Mouse (Mus musculus): ENCODE measurements around the gene Rasal2. TPM values are rescaled to one million over a fixed set of nuclear protein-coding genes. Genes with fewer than 3 reads are reported as not detected.
A peak's percentile ranks its signal among the peaks of the same experiment; 100 is the strongest.

Gene Rasal2
- polyA plus RNA-seq, 1 experiment from 2014 or later: 6.9 TPM

- 51% methylated on average over 8 of the region's 8 CpGs for WGBS
- ATAC-seq (ENCODE audit: low FRiP score, low TSS enrichment): no peak
- H3K4me2 ChIP-seq (replicated peaks; ENCODE audit: low read depth, low read length): no peak overlapping the region
Measured at GRCm38 (mm10) chr1:157425741-157426427, 13.5 kb upstream of the Rasal2 start.

GRCm38 (mm10) chr1:157417861-157418260 is 5.5 kb upstream of the Rasal2 start:
- no peaks in the 10 kb centered on the region for H3K27me3 ChIP-seq (ENCODE audit: insufficient read depth, low read length)
- no peak for ATAC-seq (ENCODE audit: low FRiP score, low TSS enrichment)
- H3K27ac ChIP-seq (ENCODE audit: low read length): peak overlapping the region; percentile 51
- 59% methylated on average over 7 of the region's 7 CpGs for WGBS
- H3K4me2 ChIP-seq (replicated peaks; ENCODE audit: low read depth, low read length): no peak overlapping the region
- 0 out of 2 replicates have a peak overlapping the region, but pooled peaks have one; percentile 6 for H3K9ac ChIP-seq (replicated peaks; ENCODE audit: low read length)
- H3K9me3 ChIP-seq (ENCODE audit: low read length): no peaks in the 10 kb centered on the region
- H3K36me3 ChIP-seq (ENCODE audit: insufficient read depth, low read length): peaks cover 5% of the 10 kb centered on the region; the same call in 1 of the 2 replicates
- H3K4me3 ChIP-seq (ENCODE audit: low read length): no peak overlapping the region
- H3K4me1 ChIP-seq (ENCODE audit: insufficient read depth, low read length): no peaks in the 10 kb centered on the region

More at GRCm38 (mm10) chr1:157425741-157426427, 13.5 kb upstream of the Rasal2 start:
- no peaks in the 10 kb centered on the region for H3K36me3 ChIP-seq (ENCODE audit: insufficient read depth, low read length)
- H3K4me3 ChIP-seq (ENCODE audit: low read length): no peak overlapping the region
- H3K27ac ChIP-seq (ENCODE audit: low read length): no peak overlapping the region
- H3K27me3 ChIP-seq (ENCODE audit: insufficient read depth, low read length): no peaks in the 10 kb centered on the region
- H3K9me3 ChIP-seq (ENCODE audit: low read length): no peaks in the 10 kb centered on the region
- no peak overlapping the region for H3K9ac ChIP-seq (replicated peaks; ENCODE audit: low read length)
- H3K4me1 ChIP-seq (ENCODE audit: insufficient read depth, low read length): no peaks in the 10 kb centered on the region

- Histone ChIP-seq H3K36me3 (ENCODE audit: insufficient read depth, low read length) (peaks cover 5% of the 10 kb centered on the region; the same call in 1 of the 2 replicates), H3K27ac (ENCODE audit: low read length) (peak overlapping the region; percentile 51), H3K4me1 (ENCODE audit: insufficient read depth, low read length) (no peaks in the 10 kb centered on the region), H3K9ac (replicated peaks; ENCODE audit: low read length) (no peak overlapping the region), H3K9me3 (ENCODE audit: low read length) (no peaks in the 10 kb centered on the region), H3K4me3 (ENCODE audit: low read length) (no peak overlapping the region), H3K27me3 (ENCODE audit: insufficient read depth, low read length) (no peaks in the 10 kb centered on the region), H3K4me2 (replicated peaks; ENCODE audit: low read depth, low read length) (no peak overlapping the region)
- no peak for ATAC-seq (ENCODE audit: low FRiP score, low TSS enrichment)
- WGBS: 66% methylated on average over 3 of the region's 3 CpGs
Measured at GRCm38 (mm10) chr1:157417414-157417813, 5.0 kb upstream of the Rasal2 start.

- WGBS: 85% methylated on average over 2 of the region's 2 CpGs
- peak overlapping the region; percentile 41; the same call in 1 of the 2 replicates for H3K27ac ChIP-seq (ENCODE audit: low read length)
- H3K4me3 ChIP-seq (ENCODE audit: low read length): no peak overlapping the region
- no peaks in the 10 kb centered on the region for H3K27me3 ChIP-seq (ENCODE audit: insufficient read depth, low read length)
- H3K9ac ChIP-seq (replicated peaks; ENCODE audit: low read length): no peak overlapping the region
- no peaks in the 10 kb centered on the region for H3K9me3 ChIP-seq (ENCODE audit: low read length)
- H3K4me2 ChIP-seq (replicated peaks; ENCODE audit: low read depth, low read length): no peak overlapping the region
- ATAC-seq (ENCODE audit: low FRiP score, low TSS enrichment): no peak
- peaks cover 5% of the 10 kb centered on the region; the same call in 1 of the 2 replicates for H3K36me3 ChIP-seq (ENCODE audit: insufficient read depth, low read length)
- H3K4me1 ChIP-seq (ENCODE audit: insufficient read depth, low read length): no peaks in the 10 kb centered on the region
Measured at GRCm38 (mm10) chr1:157416628-157417027, 4.2 kb upstream of the Rasal2 start.

- peak overlapping the region; percentile 28; the same call in 1 of the 2 replicates for H3K27ac ChIP-seq (ENCODE audit: low read length)
- ATAC-seq (ENCODE audit: low FRiP score, low TSS enrichment): no peak
Measured at GRCm38 (mm10) chr1:157415771-157416170, 3.4 kb upstream of the Rasal2 start.

GRCm38 (mm10) chr1:157411711-157412380 is 549 bp downstream of the Rasal2 start:
- H3K9ac ChIP-seq (replicated peaks; ENCODE audit: low read length): peak overlapping the region; percentile 78
- peak overlapping the region; percentile 96 for H3K27ac ChIP-seq (ENCODE audit: low read length)
- no peaks in the 10 kb centered on the region for H3K36me3 ChIP-seq (ENCODE audit: insufficient read depth, low read length)
- H3K4me3 ChIP-seq (ENCODE audit: low read length): peak overlapping the region; percentile 85
- peak; percentile 92 for ATAC-seq (ENCODE audit: low FRiP score, low TSS enrichment)
- no peaks in the 10 kb centered on the region for H3K9me3 ChIP-seq (ENCODE audit: low read length)
- H3K4me2 ChIP-seq (replicated peaks; ENCODE audit: low read depth, low read length): peak overlapping the region; percentile 58
- no peaks in the 10 kb centered on the region for H3K27me3 ChIP-seq (ENCODE audit: insufficient read depth, low read length)
- 0% methylated on average over 64 of the region's 85 CpGs for WGBS
- H3K4me1 ChIP-seq (ENCODE audit: insufficient read depth, low read length): peaks cover 8% of the 10 kb centered on the region

More at GRCm38 (mm10) chr1:157415771-157416170, 3.4 kb upstream of the Rasal2 start:
- Histone ChIP-seq H3K4me2 (replicated peaks; ENCODE audit: low read depth, low read length) (no peak overlapping the region), H3K9ac (replicated peaks; ENCODE audit: low read length) (no peak overlapping the region), H3K4me3 (ENCODE audit: low read length) (no peak overlapping the region), H3K4me1 (ENCODE audit: insufficient read depth, low read length) (peaks cover 4% of the 10 kb centered on the region), H3K9me3 (ENCODE audit: low read length) (no peaks in the 10 kb centered on the region), H3K36me3 (ENCODE audit: insufficient read depth, low read length) (peaks cover 5% of the 10 kb centered on the region; the same call in 1 of the 2 replicates), H3K27me3 (ENCODE audit: insufficient read depth, low read length) (no peaks in the 10 kb centered on the region)
- WGBS: 80% methylated on average over 3 of the region's 3 CpGs

GRCm38 (mm10) chr1:157411341-157411710 is 1.1 kb downstream of the Rasal2 start:
- no peak for ATAC-seq (ENCODE audit: low FRiP score, low TSS enrichment)
- H3K9ac ChIP-seq (replicated peaks; ENCODE audit: low read length): peak overlapping the region; percentile 78
- peak overlapping the region; percentile 58 for H3K4me2 ChIP-seq (replicated peaks; ENCODE audit: low read depth, low read length)
- H3K9me3 ChIP-seq (ENCODE audit: low read length): no peaks in the 10 kb centered on the region
- H3K27ac ChIP-seq (ENCODE audit: low read length): 0 out of 2 replicates have a peak overlapping the region, but pooled peaks have one; percentile 96
- WGBS: under 1% methylated on average over 4 of the region's 4 CpGs
- no peaks in the 10 kb centered on the region for H3K27me3 ChIP-seq (ENCODE audit: insufficient read depth, low read length)
- H3K4me3 ChIP-seq (ENCODE audit: low read length): peak overlapping the region; percentile 85
- H3K36me3 ChIP-seq (ENCODE audit: insufficient read depth, low read length): no peaks in the 10 kb centered on the region
- H3K4me1 ChIP-seq (ENCODE audit: insufficient read depth, low read length): peaks cover 8% of the 10 kb centered on the region

GRCm38 (mm10) chr1:157410937-157411336 is 1.5 kb downstream of the Rasal2 start:
- Histone ChIP-seq H3K27me3 (ENCODE audit: insufficient read depth, low read length) (no peaks in the 10 kb centered on the region), H3K36me3 (ENCODE audit: insufficient read depth, low read length) (no peaks in the 10 kb centered on the region), H3K9me3 (ENCODE audit: low read length) (no peaks in the 10 kb centered on the region), H3K4me1 (ENCODE audit: insufficient read depth, low read length) (peaks cover 8% of the 10 kb centered on the region), H3K4me2 (replicated peaks; ENCODE audit: low read depth, low read length) (peak overlapping the region; percentile 58), H3K4me3 (ENCODE audit: low read length) (peak overlapping the region; percentile 85), H3K9ac (replicated peaks; ENCODE audit: low read length) (peak overlapping the region; percentile 20; the same call in 1 of the 2 replicates), H3K27ac (ENCODE audit: low read length) (no peak overlapping the region)
- no peak for ATAC-seq (ENCODE audit: low FRiP score, low TSS enrichment)
- 13% methylated on average over 8 of the region's 8 CpGs for WGBS

- Histone ChIP-seq H3K9ac (replicated peaks; ENCODE audit: low read length) (no peak overlapping the region), H3K9me3 (ENCODE audit: low read length) (no peaks in the 10 kb centered on the region), H3K4me1 (ENCODE audit: insufficient read depth, low read length) (peaks cover 8% of the 10 kb centered on the region), H3K27ac (ENCODE audit: low read length) (no peak overlapping the region), H3K4me2 (replicated peaks; ENCODE audit: low read depth, low read length) (no peak overlapping the region), H3K36me3 (ENCODE audit: insufficient read depth, low read length) (no peaks in the 10 kb centered on the region), H3K27me3 (ENCODE audit: insufficient read depth, low read length) (no peaks in the 10 kb centered on the region), H3K4me3 (ENCODE audit: low read length) (no peak overlapping the region)
- no peak for ATAC-seq (ENCODE audit: low FRiP score, low TSS enrichment)
- WGBS: 79% methylated on average over 2 of the region's 2 CpGs
Measured at GRCm38 (mm10) chr1:157409648-157410047, 2.7 kb downstream of the Rasal2 start.

GRCm38 (mm10) chr1:157388027-157388426 is 24.4 kb downstream of the Rasal2 start:
- no peak overlapping the region for H3K27ac ChIP-seq (ENCODE audit: low read length)
- H3K27me3 ChIP-seq (ENCODE audit: insufficient read depth, low read length): no peaks in the 10 kb centered on the region
- WGBS: 48% methylated on average over 4 of the region's 4 CpGs
- H3K9me3 ChIP-seq (ENCODE audit: low read length): no peaks in the 10 kb centered on the region
- H3K9ac ChIP-seq (replicated peaks; ENCODE audit: low read length): no peak overlapping the region
- H3K4me2 ChIP-seq (replicated peaks; ENCODE audit: low read depth, low read length): no peak overlapping the region
- no peak for ATAC-seq (ENCODE audit: low FRiP score, low TSS enrichment)
- H3K4me1 ChIP-seq (ENCODE audit: insufficient read depth, low read length): no peaks in the 10 kb centered on the region
- H3K36me3 ChIP-seq (ENCODE audit: insufficient read depth, low read length): peaks cover 4% of the 10 kb centered on the region; the same call in 1 of the 2 replicates
- H3K4me3 ChIP-seq (ENCODE audit: low read length): no peak overlapping the region

All from kidney, embryonic 16.5 days (tissue).